Mouse (Mus musculus): ENCODE data around the gene Socs3.

The Socs3 gene

GRCm38 (mm10) chr11:117995255-117995654 is 25.4 kb upstream of the Socs3 start:
- no peak for DNase-seq

- no peak for DNase-seq
Observed at GRCm38 (mm10) chr11:117994250-117995057, 24.6 kb upstream of the Socs3 start.

DNA sequence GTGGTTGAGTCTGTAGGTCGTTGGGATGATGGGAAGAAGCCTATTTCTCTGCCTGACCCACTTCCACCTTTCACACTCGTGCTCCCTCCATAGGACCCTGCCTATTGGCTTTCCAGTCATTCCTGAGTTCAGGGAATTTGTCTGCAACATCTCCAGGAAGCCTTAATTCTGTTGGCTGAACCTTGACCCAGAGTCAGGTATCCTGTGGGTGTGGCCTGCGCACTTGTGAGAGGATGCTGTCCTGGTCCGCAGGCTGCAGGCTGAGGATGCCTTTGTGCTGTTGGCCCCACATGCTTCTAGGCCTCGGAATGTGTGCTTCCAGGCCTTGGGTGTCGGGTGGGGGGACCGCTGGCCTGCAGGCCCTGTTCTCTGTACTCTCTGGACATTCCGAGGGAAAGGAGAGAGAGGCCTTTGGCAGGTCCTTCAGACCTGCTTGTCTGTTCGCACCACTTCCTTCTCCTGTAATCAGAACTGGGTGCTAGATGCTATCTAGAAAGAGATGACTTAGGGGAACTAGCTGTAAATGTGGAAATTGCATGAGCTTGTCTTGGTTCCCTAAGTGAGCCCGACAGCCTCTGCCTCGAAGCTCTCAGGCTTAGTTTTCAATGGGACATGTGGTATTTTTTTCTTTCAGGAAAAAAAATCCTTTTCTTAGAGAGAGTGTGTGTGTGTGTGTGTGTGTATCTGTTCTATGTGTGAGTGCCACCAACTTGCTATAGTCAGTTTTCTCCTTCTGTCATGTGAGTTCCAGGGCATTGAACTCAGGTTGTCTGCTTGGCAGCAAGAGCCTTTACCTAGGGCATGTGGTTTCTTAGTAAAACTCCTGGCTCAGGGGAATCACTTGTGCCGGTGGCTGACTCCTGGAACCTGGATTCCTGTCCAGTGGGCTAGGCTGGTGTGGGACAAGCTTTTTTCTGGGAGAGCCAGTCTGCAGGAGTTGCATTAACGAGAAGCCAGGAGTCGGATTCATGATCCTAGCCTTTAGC is 23.6 kb upstream of the Socs3 start:
- no peak for DNase-seq

GRCm38 (mm10) chr11:117991502-117992470 is 21.9 kb upstream of the Socs3 start:
- no peak for DNase-seq

GRCm38 (mm10) chr11:117989926-117990325 is 20.1 kb upstream of the Socs3 start:
- no peak for DNase-seq

- no peak for DNase-seq
Observed at GRCm38 (mm10) chr11:117989241-117989640, 19.4 kb upstream of the Socs3 start.

DNA sequence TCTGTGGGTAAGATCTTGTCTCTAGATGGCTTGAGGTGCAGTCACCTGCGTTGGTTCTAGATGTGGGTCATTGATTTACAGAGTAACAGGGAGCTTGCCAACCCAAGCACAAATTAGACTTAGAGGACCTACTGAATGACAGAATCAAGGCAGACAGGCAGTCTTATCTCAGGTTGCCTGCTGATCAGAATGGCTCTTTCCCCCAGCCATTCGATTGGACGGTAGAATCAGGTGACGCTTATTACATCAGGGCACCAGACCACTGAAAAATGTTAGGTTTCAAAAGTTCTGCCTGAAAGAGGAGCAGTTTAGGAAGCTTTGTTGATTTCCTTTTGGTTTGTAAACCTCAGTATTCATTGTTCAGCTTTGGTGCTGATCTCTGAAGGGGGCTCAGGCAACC is 18.1 kb upstream of the Socs3 start:
- no peak for DNase-seq

GRCm38 (mm10) chr11:117987032-117987451 is 17.2 kb upstream of the Socs3 start:
- DNase-seq = peak; percentile 53

- peak; percentile 95 for DNase-seq
Observed at GRCm38 (mm10) chr11:117986126-117987031, 16.5 kb upstream of the Socs3 start, which contains the start of gene Pgs1. Pgs1 (plus strand) TSS chr11:117986292.

DNA sequence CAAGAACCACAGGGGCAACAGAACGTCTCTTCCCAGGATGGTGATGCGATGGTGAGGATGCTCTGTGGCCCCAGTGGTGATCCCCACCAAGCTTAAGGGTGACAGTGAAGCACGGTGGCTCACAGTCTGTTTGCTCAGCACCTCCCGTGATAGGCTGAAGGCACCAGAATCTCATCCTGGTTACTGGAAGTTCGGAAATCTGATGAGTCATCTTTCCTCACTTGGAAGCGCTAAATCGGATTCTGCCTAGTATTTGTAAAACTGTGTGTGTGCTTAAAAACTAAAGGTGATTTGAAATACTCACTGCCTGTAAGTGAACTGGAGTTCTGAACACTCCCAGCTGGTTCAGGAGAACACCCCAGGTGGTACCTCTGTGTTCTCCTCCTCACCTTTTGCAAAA is 13.9 kb upstream of the Socs3 start:
- DNase-seq = no peak

- no peak for DNase-seq
Observed at GRCm38 (mm10) chr11:117982426-117982825, 12.6 kb upstream of the Socs3 start.

DNA sequence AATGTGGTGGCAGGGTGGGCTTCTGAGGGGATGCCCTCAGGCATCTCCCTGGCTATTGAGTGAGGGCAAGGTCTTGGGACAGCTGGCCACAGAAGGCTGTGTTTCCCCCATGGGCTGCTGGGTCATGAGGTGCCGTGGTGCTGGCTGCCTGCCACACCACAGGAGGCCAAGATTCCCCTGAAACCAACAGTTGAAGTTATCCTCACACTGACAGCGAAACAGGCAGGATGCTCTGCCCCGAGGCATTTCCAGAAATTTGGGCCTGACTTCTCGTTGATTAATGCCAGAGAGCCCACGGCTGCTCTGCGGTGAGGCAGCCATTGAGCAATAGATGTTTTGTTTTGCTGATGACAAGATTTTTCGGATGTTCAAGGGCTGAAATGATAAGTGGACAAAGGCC is 9.5 kb upstream of the Socs3 start:
- DNase-seq = no peak

DNA sequence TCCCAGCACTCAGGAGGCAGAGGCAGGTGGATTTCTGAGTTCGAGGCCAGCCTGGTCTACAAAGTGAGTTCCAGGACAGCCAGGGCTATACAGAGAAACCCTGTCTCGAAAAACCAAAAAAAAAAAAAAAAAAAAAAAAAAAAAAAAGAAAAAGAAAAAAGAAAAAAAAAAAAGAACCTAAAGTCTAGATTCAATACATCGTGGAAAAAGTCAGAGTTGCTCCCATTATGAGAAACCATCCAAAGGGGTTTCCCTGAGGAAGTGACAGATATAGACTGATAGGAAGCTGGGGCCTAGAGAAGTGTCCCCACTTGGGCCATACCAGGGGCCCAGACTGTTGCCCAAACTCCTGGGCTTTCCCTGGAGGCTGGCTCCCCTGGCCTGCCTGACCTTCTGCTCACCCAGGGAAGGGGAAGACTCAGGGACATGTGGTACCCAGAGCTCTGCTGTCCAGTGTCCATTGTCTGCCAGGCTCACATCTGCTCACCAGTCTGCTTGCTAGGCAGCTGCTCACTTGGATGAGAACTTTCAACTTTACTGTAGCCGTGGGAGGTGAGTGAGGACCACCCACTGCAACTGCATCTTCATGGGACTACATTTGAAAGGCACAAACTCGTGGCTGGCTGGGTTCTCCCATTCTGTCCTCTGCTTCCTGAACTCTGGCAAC is 8.0 kb upstream of the Socs3 start:
- no peak for DNase-seq

DNA sequence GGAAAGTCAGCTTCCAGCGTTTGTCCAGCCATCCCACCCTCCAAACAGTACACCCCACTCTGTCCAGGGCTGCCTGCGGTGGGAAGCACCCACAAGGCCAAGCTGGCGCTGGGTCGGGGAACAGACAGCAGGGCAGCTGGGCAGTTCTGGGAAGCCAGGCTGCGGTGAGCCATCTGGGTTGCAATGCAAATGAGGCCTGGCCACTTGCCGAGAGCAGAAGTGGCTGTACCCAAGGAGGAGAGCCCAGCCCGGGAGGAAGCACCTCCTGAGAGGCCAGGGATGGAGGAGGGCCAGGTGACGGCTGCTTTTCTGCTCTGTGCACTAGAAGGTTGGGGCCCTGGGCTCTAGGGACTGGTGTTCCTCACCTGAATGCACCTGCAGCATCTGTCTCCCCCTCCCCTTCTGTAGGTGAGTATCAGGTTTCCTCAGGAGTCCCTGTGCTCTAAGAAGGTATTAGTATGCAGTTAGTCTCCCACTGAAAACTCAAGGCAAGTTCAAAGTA is 6.3 kb upstream of the Socs3 start:
- DNase-seq = no peak

DNA sequence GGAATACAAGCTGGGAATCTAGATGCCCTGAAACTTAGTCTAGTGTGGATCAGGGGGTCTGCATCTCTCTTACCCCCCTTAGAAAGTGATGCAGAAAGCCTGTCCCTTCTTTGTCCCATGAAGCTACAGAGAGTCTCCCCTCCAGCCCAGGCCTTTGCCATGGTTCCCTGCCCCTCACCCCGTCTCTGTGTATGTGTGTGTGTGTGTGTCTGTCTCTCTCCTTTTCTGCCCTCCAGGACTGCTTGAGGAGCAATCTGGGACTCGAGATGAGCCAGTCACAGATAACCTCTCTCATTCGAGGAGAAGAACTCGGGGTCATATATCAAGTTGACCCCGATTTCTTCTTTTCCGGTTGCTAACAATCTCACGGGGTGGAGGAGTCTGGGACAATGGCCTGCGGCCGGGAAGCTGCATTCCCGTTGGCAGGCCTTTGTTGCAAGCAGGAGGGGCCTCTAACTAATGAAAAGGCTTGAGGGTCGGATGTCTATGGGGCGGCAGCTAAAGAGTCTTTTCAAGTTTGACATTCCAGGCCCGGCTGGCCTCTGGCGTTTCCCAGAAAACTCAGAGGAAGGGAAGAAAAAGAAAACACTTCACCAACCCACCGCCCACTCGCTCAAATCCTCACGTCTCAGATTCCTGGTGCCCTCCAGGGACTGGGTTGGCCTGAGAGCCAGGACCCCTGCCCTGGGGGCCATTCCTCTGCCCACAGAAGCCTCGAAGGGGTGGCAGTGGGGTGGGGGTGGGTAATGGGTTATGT is 5.5 kb upstream of the Socs3 start:
- no peak for DNase-seq

- DNase-seq = peak; percentile 68
Observed at GRCm38 (mm10) chr11:117974327-117975125, 4.7 kb upstream of the Socs3 start.

GRCm38 (mm10) chr11:117973569-117973968 is 3.7 kb upstream of the Socs3 start:
- no peak for DNase-seq

- no peak for DNase-seq
Observed at GRCm38 (mm10) chr11:117972656-117973558, 3.1 kb upstream of the Socs3 start.

All from thymus, postnatal 14 days (tissue).